ENCODE assay signal across 21 mouse cellular contexts in the genomic region with DNA sequence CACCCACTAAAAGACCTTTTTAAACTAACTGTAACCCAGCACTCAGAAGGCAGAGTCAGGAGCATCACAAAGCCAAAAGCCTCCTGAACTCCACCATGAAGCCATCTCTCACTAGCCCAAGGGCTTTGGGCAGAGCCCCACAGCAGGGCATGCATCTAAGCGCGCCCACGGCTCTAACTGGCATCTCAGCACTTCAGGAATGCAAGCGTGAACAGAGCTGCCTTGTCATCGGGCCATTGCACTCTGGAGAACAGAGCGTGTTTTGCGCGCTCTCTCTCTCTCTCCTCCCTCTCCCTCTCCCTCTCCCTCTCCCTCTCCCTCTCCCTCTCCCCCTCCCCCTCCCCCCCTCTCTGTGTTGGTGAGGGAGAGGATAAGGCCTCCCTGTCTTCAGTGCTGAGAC.
"Had no signal": no experiment of that assay in that cellular context is flagged by ENCODE, and none has a peak within 500 bp of the region (broad histone marks: within the 10 kb centered on the region; RNA-seq: fewer than 3 reads in every experiment).

No protein-coding gene starts in this region.

- H3K9ac ChIP-seq: limb, embryonic 13.5 days; lung, embryonic 15.5 days had no signal

- ATAC-seq: intestine, postnatal 0 days had no signal

- DNase-seq: kidney, adult 2 months; kidney, postnatal 25 days; layer of hippocampus, adult 9-11 months; lung, adult 18-20 months; lung, postnatal 10 days; lung, postnatal 36 days; midbrain, embryonic 14.5 days; right cerebral cortex, adult 18-20 months; right cerebral cortex, postnatal 14 days; right cerebral cortex, postnatal 4 days; thymus, adult 2 months; thymus, postnatal 25 days had no signal

- H3K27me3 ChIP-seq: limb, embryonic 13.5 days; lung, embryonic 15.5 days had no signal

- H3K4me1 ChIP-seq: limb, embryonic 13.5 days; lung, embryonic 15.5 days had no signal

- H3K36me3 ChIP-seq: limb, embryonic 10.5 days; limb, embryonic 13.5 days; lung, embryonic 15.5 days had no signal

- H3K4me3 ChIP-seq: layer of hippocampus, adult 2 months; limb, embryonic 10.5 days; limb, embryonic 13.5 days; lung, embryonic 15.5 days; megakaryocyte, embryonic 14.5 days had no signal

- H3K27ac ChIP-seq: kidney, postnatal 0 days; layer of hippocampus, adult 2 months; limb, embryonic 13.5 days; lung, embryonic 15.5 days; stomach, postnatal 0 days had no signal

- H3K9me3 ChIP-seq: limb, embryonic 10.5 days; lung, embryonic 15.5 days; megakaryocyte, embryonic 14.5 days had no signal

- H3K4me2 ChIP-seq: limb, embryonic 13.5 days; lung, embryonic 15.5 days; midbrain, embryonic 11.5 days had no signal
